Comparison of ENCODE assay signal across 8 mouse cellular contexts in the genomic region with DNA sequence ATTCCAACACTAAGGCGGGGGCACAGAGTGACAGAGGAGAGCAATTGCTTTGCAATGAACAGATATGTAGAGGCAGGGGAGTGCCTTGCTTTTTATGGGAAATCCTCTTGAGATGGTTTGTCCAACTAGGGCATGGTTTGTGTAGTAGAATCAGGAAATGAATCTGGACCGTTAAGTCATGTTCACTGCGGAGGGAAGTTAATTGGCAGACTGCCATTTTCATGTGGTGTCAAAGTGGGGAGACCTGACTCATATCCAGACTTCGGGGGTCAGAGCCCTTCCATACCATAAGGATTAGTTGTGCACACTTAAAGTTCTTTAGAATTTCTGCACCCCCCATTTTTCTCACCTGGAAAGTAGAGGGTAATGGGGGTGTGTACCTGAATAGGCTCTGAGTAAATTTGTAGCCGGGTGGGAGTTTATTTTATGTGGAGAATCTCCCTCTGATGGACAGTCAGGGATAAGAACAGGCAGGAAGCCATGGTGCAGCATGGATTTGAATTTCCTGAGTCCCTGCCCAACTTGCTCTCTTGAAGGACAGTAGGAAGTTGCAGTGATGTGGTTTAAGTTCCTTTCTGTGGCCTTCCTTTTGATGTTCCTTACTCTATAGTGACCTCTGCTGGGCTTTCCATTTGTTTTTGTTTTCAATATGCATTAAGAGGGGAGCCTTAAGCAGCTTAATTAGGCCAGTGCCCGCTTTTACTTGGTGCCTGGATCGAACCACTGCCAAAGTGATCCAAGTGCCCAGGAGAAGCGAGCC.
DNase-seq lines count a peak whose midpoint lies in the region; ATAC-seq and TF ChIP-seq lines count a peak whose summit lies in the region.

No protein-coding gene starts in this region.

- intact Hi-C loops in gastrocnemius, postnatal 36 days (cut with DNase I): loop anchor here (5.0 kb wide), 2 partner anchors 174 to 214 kb away; no protein-coding TSS in a partner anchor

- H3K4me1 ChIP-seq in lung, embryonic 16.5 days (replicated peaks; ENCODE audit: control insufficient read depth, insufficient read depth, low read length): peaks cover 12% of the 10 kb centered on the region
- H3K4me1 ChIP-seq in lung, adult 2 months (ENCODE audit: control insufficient read depth, insufficient read depth, low read length): no peaks in the 10 kb centered on the region
- no peaks in the 10 kb centered on the region for H3K4me1 ChIP-seq in stomach, postnatal 0 days (replicated peaks; ENCODE audit: control insufficient read depth, insufficient read depth)

- peak; percentile 48 for DNase-seq in cerebellum, adult 9-10 months
- DNase-seq in lung, adult 2 months: no peak
- DNase-seq in embryo, embryonic 9.5 days (ENCODE audit: extremely low spot score): peak; percentile 47
- peak; percentile 14 to 39 for DNase-seq in kidney, postnatal 4 days
- no peak for DNase-seq in stomach, postnatal 0 days (ENCODE audit: low spot score)
- DNase-seq in gastrocnemius, postnatal 36 days: no peak

- TF ChIP-seq POLR2A in lung, adult 2 months (IDR thresholded peaks at IDR 0.05; ENCODE audit: borderline replicate concordance, extremely low read depth, low read depth, low read length): no peak

- no peak overlapping the region for H3K27ac ChIP-seq in lung, embryonic 16.5 days (ENCODE audit: low read length)
- no peak overlapping the region for H3K27ac ChIP-seq in stomach, postnatal 0 days (replicated peaks)

- no peak for TF ChIP-seq EP300 in stomach, postnatal 0 days (optimal IDR thresholded peaks at IDR 0.05)

- no peaks in the 10 kb centered on the region for H3K27me3 ChIP-seq in lung, embryonic 16.5 days (ENCODE audit: control insufficient read depth, insufficient read depth, low read depth, low read length)
- H3K27me3 ChIP-seq in stomach, postnatal 0 days (ENCODE audit: control insufficient read depth, insufficient read depth, low read length): no peaks in the 10 kb centered on the region

- no peaks in the 10 kb centered on the region for H3K36me3 ChIP-seq in lung, embryonic 16.5 days (ENCODE audit: control insufficient read depth, insufficient read depth, low read length)
- no peaks in the 10 kb centered on the region for H3K36me3 ChIP-seq in stomach, postnatal 0 days (ENCODE audit: control insufficient read depth, insufficient read depth, low read length)

- no peak overlapping the region for H3K4me3 ChIP-seq in lung, embryonic 16.5 days (ENCODE audit: low read length)
- H3K4me3 ChIP-seq in lung, adult 2 months (replicated peaks; ENCODE audit: extremely low read depth, low read depth, low read length): no peak overlapping the region
- H3K4me3 ChIP-seq in stomach, postnatal 0 days (ENCODE audit: low read depth, low read length): no peak overlapping the region

- H3K9ac ChIP-seq in lung, embryonic 16.5 days (ENCODE audit: low read length): no peak overlapping the region
- no peak overlapping the region for H3K9ac ChIP-seq in stomach, postnatal 0 days (ENCODE audit: low read length)

- no peak for ATAC-seq in cerebellum, adult (ENCODE audit: insufficient number of reproducible peaks, low FRiP score, low TSS enrichment)
- peak; percentile 54; the same call in 1 of the 2 replicates for ATAC-seq in lung, embryonic 16.5 days (ENCODE audit: low read depth)
- 0 out of 2 replicates have a peak, but pooled peaks have one; percentile 16 for ATAC-seq in stomach, postnatal 0 days (ENCODE audit: low FRiP score, low TSS enrichment)

- no peak overlapping the region for H3K4me2 ChIP-seq in lung, embryonic 16.5 days (ENCODE audit: low read depth, low read length)
- H3K4me2 ChIP-seq in stomach, postnatal 0 days (replicated peaks; ENCODE audit: low read depth): no peak overlapping the region

- H3K9me3 ChIP-seq in lung, embryonic 16.5 days (ENCODE audit: control insufficient read depth, low read length): no peaks in the 10 kb centered on the region
- H3K9me3 ChIP-seq in stomach, postnatal 0 days (ENCODE audit: control insufficient read depth, low read length): no peaks in the 10 kb centered on the region

- no peak for TF ChIP-seq CTCF in lung, adult 2 months (IDR thresholded peaks at IDR 0.05; ENCODE audit: insufficient read depth, low read length)
- TF ChIP-seq CTCF in stomach, postnatal 0 days (IDR thresholded peaks at IDR 0.05; ENCODE audit: low read depth): peak; percentile 75

- 40% methylated on average over 8 of the region's 8 CpGs for WGBS in lung, embryonic 16.5 days
- WGBS in lung, adult 2 months: 38% methylated on average over 8 of the region's 8 CpGs
- WGBS in stomach, postnatal 0 days: 47% methylated on average over 8 of the region's 8 CpGs

Comparison
In these comparisons a context has a peak if more than half of its experiments do, and no peak if none do; other contexts are left out.
1. DNase-seq: peak in cerebellum, adult 9-10 months (single experiment), embryo, embryonic 9.5 days (single experiment) and kidney, postnatal 4 days (2 of 2); none in lung, adult 2 months (single experiment), stomach, postnatal 0 days (single experiment) and gastrocnemius, postnatal 36 days (0 of 2).